ENCODE assay signal across 15 mouse cellular contexts in the genomic region with DNA sequence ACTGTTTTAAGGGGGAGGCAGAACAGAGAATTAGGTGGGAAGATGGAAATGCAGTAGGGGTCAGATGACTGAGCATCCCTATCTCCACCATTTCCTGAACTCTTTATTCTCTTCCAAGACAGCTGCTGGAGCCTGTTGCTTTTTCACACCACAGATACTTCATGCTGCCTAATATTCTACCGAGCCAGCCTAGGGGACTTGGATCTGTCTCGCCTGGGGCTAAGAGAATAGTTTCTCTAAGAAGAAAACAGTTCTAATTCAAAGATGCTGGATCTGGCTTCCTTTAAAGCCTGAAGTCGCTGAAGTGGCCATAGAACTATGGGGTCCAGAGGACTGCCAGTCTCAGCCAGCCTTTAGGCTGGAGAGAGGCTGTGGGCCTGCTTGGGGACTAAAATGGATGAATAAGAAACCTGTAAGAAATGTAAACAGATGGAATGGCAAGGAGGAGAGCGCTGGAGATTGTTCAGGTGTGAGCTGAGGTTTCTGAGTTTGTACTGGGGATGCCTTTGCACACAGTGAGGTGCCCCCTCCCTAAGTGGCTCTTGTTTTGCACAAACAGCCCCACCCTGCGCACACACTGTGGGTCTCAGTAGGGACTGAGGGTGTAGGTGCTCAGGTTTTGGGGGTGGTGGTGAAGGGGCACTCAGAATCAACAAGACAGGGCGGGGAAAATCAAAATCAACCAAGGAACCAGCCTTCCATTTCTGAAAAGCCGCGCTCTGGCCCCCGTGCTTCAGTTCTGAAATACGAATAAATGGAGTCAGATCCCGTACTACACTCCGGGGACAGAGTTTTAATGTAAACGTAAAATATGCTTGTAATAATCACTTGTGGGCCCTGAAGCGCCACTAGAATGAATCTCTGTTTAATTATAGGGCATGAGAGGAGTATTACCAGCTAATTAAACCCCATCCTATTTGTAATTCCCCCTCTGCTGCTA. TPM values are rescaled to one million over a fixed set of nuclear protein-coding genes. Genes with fewer than 3 reads are reported as not detected.
DNase-seq lines count a peak whose midpoint lies in the region; ATAC-seq lines count a peak whose summit lies in the region.
"Had no signal": no experiment of that assay in that cellular context is flagged by ENCODE, and none has a peak within 500 bp of the region (broad histone marks: within the 10 kb centered on the region; RNA-seq: fewer than 3 reads in every experiment).

No protein-coding gene starts in this region.

- peak overlapping the region; percentile 45 for H3K4me3 ChIP-seq in heart, embryonic 12.5 days
- no peak overlapping the region for H3K4me3 ChIP-seq in midbrain, embryonic 10.5 days
- H3K4me3 ChIP-seq in midbrain, embryonic 13.5 days (replicated peaks) = no peak overlapping the region
- peak overlapping the region; percentile 35; the same call in 1 of the 2 replicates for H3K4me3 ChIP-seq in embryonic facial prominence, embryonic 15.5 days (replicated peaks)
- no peak overlapping the region for H3K4me3 ChIP-seq in stomach, embryonic 15.5 days (replicated peaks)

- peak overlapping the region; percentile 65 for H3K4me2 ChIP-seq in heart, embryonic 12.5 days
- no peak overlapping the region for H3K4me2 ChIP-seq in midbrain, embryonic 13.5 days (replicated peaks)
- H3K4me2 ChIP-seq in embryonic facial prominence, embryonic 15.5 days (replicated peaks) = peak overlapping the region; percentile 50
- H3K4me2 ChIP-seq in stomach, embryonic 15.5 days = 0 out of 2 replicates have a peak overlapping the region, but pooled peaks have one; percentile 49

- H3K36me3 ChIP-seq in heart, embryonic 12.5 days = peaks cover 10% of the 10 kb centered on the region; the same call in 1 of the 2 replicates
- no peaks in the 10 kb centered on the region for H3K36me3 ChIP-seq in midbrain, embryonic 10.5 days
- H3K36me3 ChIP-seq in midbrain, embryonic 13.5 days = no peaks in the 10 kb centered on the region
- no peaks in the 10 kb centered on the region for H3K36me3 ChIP-seq in embryonic facial prominence, embryonic 15.5 days
- H3K36me3 ChIP-seq in stomach, embryonic 15.5 days = no peaks in the 10 kb centered on the region

- intact Hi-C loops in heart, postnatal 10 days (cut with DNase I) = loop anchor here (5.0 to 10.0 kb wide), 4 partner anchors 167 to 785 kb away; partner anchors contain the start of genes Cep44, Fbxo8 and Galnt7

- no peak for DNase-seq in heart, postnatal 10 days
- peak; percentile 30 for DNase-seq in midbrain, embryonic 10.5 days (ENCODE audit: low spot score)
- DNase-seq in layer of hippocampus, postnatal 36 days = no peak
- DNase-seq: adrenal gland, postnatal 25 days; cerebellum, postnatal 25 days; thymus, postnatal 4 days had no signal

- H3K9me3 ChIP-seq in heart, embryonic 12.5 days (replicated peaks) = no peaks in the 10 kb centered on the region
- no peaks in the 10 kb centered on the region for H3K9me3 ChIP-seq in midbrain, embryonic 10.5 days (replicated peaks)
- H3K9me3 ChIP-seq in midbrain, embryonic 13.5 days = no peaks in the 10 kb centered on the region
- no peaks in the 10 kb centered on the region for H3K9me3 ChIP-seq in embryonic facial prominence, embryonic 15.5 days (replicated peaks)
- no peaks in the 10 kb centered on the region for H3K9me3 ChIP-seq in stomach, embryonic 15.5 days

- WGBS in heart, embryonic 12.5 days = 40% methylated on average over 14 of the region's 14 CpGs
- WGBS in midbrain, embryonic 10.5 days = under 1% methylated on average over 14 of the region's 14 CpGs
- WGBS in midbrain, embryonic 13.5 days = 2% methylated on average over 14 of the region's 14 CpGs
- 16% methylated on average over 14 of the region's 14 CpGs for WGBS in embryonic facial prominence, embryonic 15.5 days
- WGBS in stomach, embryonic 15.5 days = 39% methylated on average over 14 of the region's 14 CpGs

- peaks cover 78% of the 10 kb centered on the region for H3K4me1 ChIP-seq in heart, embryonic 12.5 days (replicated peaks)
- peaks cover 12% of the 10 kb centered on the region for H3K4me1 ChIP-seq in midbrain, embryonic 10.5 days
- H3K4me1 ChIP-seq in midbrain, embryonic 13.5 days (replicated peaks) = peaks cover 5% of the 10 kb centered on the region
- peaks cover 11% of the 10 kb centered on the region for H3K4me1 ChIP-seq in embryonic facial prominence, embryonic 15.5 days
- peaks cover 14% of the 10 kb centered on the region; the same call in 1 of the 2 replicates for H3K4me1 ChIP-seq in stomach, embryonic 15.5 days

- no peaks in the 10 kb centered on the region for H3K27me3 ChIP-seq in heart, embryonic 12.5 days (replicated peaks)
- H3K27me3 ChIP-seq in midbrain, embryonic 10.5 days (ENCODE audit: low read depth, poor library complexity, severe bottlenecking) = peaks cover 100% of the 10 kb centered on the region
- H3K27me3 ChIP-seq in midbrain, embryonic 13.5 days = peaks cover 100% of the 10 kb centered on the region
- peaks cover 98% of the 10 kb centered on the region for H3K27me3 ChIP-seq in embryonic facial prominence, embryonic 15.5 days
- peaks cover 65% of the 10 kb centered on the region for H3K27me3 ChIP-seq in stomach, embryonic 15.5 days (replicated peaks)

- no peak for ATAC-seq in heart, embryonic 12.5 days (ENCODE audit: insufficient number of reproducible peaks, low FRiP score)
- no peak for ATAC-seq in midbrain, embryonic 13.5 days
- ATAC-seq in embryonic facial prominence, embryonic 15.5 days (ENCODE audit: insufficient number of reproducible peaks, low FRiP score, low TSS enrichment, low read depth) = no peak
- no peak for ATAC-seq in stomach, embryonic 15.5 days (ENCODE audit: insufficient read depth, low FRiP score, low read depth)
- ATAC-seq in monocyte, adult 5-6 weeks (replicated peaks; ENCODE audit: insufficient number of reproducible peaks, low FRiP score, low TSS enrichment, poor library complexity, severe bottlenecking) = no peak
- ATAC-seq: inflammation-experienced regulatory T-cells, adult 6 months had no signal

- H3K9ac ChIP-seq in heart, embryonic 12.5 days = peak overlapping the region; percentile 77; the same call in 1 of the 2 replicates
- H3K9ac ChIP-seq in midbrain, embryonic 13.5 days (replicated peaks) = no peak overlapping the region
- no peak overlapping the region for H3K9ac ChIP-seq in embryonic facial prominence, embryonic 15.5 days
- no peak overlapping the region for H3K9ac ChIP-seq in stomach, embryonic 15.5 days
- H3K9ac ChIP-seq: lung, embryonic 14.5 days had no signal

- H3K27ac ChIP-seq in heart, embryonic 12.5 days (ENCODE audit: poor library complexity, severe bottlenecking) = peak overlapping the region; percentile 75; the same call in 1 of the 2 replicates
- H3K27ac ChIP-seq in midbrain, embryonic 10.5 days (replicated peaks) = no peak overlapping the region
- no peak overlapping the region for H3K27ac ChIP-seq in midbrain, embryonic 13.5 days
- no peak overlapping the region for H3K27ac ChIP-seq in embryonic facial prominence, embryonic 15.5 days (replicated peaks)
- H3K27ac ChIP-seq in stomach, embryonic 15.5 days = no peak overlapping the region

RNA-seq across cellular contexts. Expression of gene Hand2, which starts 19.2 kb away (rescaled TPM):
- polyA plus RNA-seq in heart, embryonic 12.5 days (2016; fragmentation: Nextera tagmentation; extraction: Ambion mirVana) = 18.0 and 19.4 TPM in 2 replicates
- 10 to 100 TPM; 52.5 to 58.9 TPM for total RNA-seq in heart, postnatal 10 days (2021)
- not detected in 2 replicates for polyA plus RNA-seq in midbrain, embryonic 10.5 days (2016; fragmentation: Nextera tagmentation; extraction: Ambion mirVana)
- not detected in 2 replicates for polyA plus RNA-seq in midbrain, embryonic 13.5 days (2015; fragmentation: Nextera tagmentation; extraction: Ambion mirVana)
- 2.3 and 3.8 TPM in 2 replicates for polyA plus RNA-seq in embryonic facial prominence, embryonic 15.5 days (2015; fragmentation: Nextera tagmentation; extraction: Ambion mirVana)
- polyA plus RNA-seq in stomach, embryonic 15.5 days (2015; fragmentation: Nextera tagmentation; extraction: Ambion mirVana) = 9.4 and 9.8 TPM in 2 replicates
- total RNA-seq in layer of hippocampus, postnatal 36 days (2021) = not detected
- not detected in 3 replicates for total RNA-seq in monocyte, adult 5-6 weeks (2017)
- total RNA-seq: left cerebral cortex, postnatal 25 days; megakaryocyte-erythroid progenitor cell, adult 5-6 weeks had no signal
- polyA plus RNA-seq: inflammation-experienced regulatory T-cells, adult 6 months had no signal

Comparison
In these comparisons a context has a peak if more than half of its experiments do, and no peak if none do; other contexts are left out.
1. H3K4me3 ChIP-seq: peak in heart, embryonic 12.5 days (single experiment) and embryonic facial prominence, embryonic 15.5 days (single experiment); none in midbrain, embryonic 10.5 days (single experiment), midbrain, embryonic 13.5 days (single experiment) and stomach, embryonic 15.5 days (single experiment).